Mouse (Mus musculus) kidney, embryonic 14.5 days (tissue): ENCODE results near the gene Ski. TPM values are rescaled to one million over a fixed set of nuclear protein-coding genes. Genes with fewer than 3 reads are reported as not detected.

Experiments
- ATAC-seq: fragments of 200-750 bp; cut with Nextera tagmentation; 2 replicates; pipeline ENCODE4 v1.8.0; 2017; ENCODE audit warnings: moderate number of reproducible peaks, mild to moderate bottlenecking, moderate TSS enrichment, moderate library complexity; ENCODE audit not compliant: low FRiP score, low TSS enrichment
- H3K27ac ChIP-seq: fragments of 300-500 bp; sonication (generic); 2 replicates; pipeline ENCODE4 v1.5.1; 2014; ENCODE audit warnings: low read depth, mild to moderate bottlenecking, low read length, moderate library complexity, mixed read lengths
- H3K27me3 ChIP-seq: fragments of 300-500 bp; sonication (generic); 2 replicates; pipeline ENCODE4 v1.6.1; 2014; ENCODE audit warnings: mild to moderate bottlenecking, low read length; ENCODE audit not compliant: control insufficient read depth, insufficient read depth
- H3K36me3 ChIP-seq: fragments of 300-500 bp; sonication (generic); 2 replicates; pipeline ENCODE4 v1.6.1; 2014; ENCODE audit warnings: low read length, mixed read lengths; ENCODE audit not compliant: control insufficient read depth, insufficient read depth
- H3K4me1 ChIP-seq: fragments of 300-500 bp; sonication (generic); 2 replicates; pipeline ENCODE4 v1.6.1; 2014; ENCODE audit warnings: low read length, mixed read lengths; ENCODE audit not compliant: control insufficient read depth, insufficient read depth
- H3K4me2 ChIP-seq: fragments of 300-500 bp; sonication (generic); replicated peaks from 2 replicates; pipeline ENCODE4 v1.6.1; 2014; ENCODE audit warnings: low read depth, mild to moderate bottlenecking, low read length
- H3K4me3 ChIP-seq: fragments of 300-500 bp; sonication (generic); 2 replicates; pipeline ENCODE4 v1.5.1; 2014; ENCODE audit warnings: mild to moderate bottlenecking, low read length
- H3K9ac ChIP-seq: fragments of 300-500 bp; sonication (generic); 2 replicates; pipeline ENCODE4 v1.6.1; 2014; ENCODE audit warnings: low read depth, mild to moderate bottlenecking, low read length, moderate library complexity
- H3K9me3 ChIP-seq: fragments of 300-500 bp; sonication (generic); 2 replicates; pipeline ENCODE4 v1.6.1; 2016; ENCODE audit warnings: low read length; ENCODE audit not compliant: control insufficient read depth
- whole genome bisulfite sequencing: fragments of 180-500 bp; shearing (Covaris S2); extraction: QIAGEN DNeasy Blood & Tissue Kit; methylation state at CpG from one replicate; pipeline ENCODE4 v1.1.7; 2014; 5-methylcytosine and 5-hydroxymethylcytosine counted together
- polyA plus RNA-seq: library from polyadenylated mRNA; unstranded; fragments of >200 nt; fragmentation: Nextera tagmentation; extraction: Ambion mirVana; gene quantifications from 2 replicates; pipeline ENCODE4 v1.2.1, GENCODE M21; 2014

The Ski gene
- polyA plus RNA-seq, 1 experiment from 2014 or later, result 24.5 TPM

GRCm38 (mm10) chr4:155223594-155224528, 1.5 kb upstream of the Ski start:
- Histone ChIP-seq H3K4me3 (peak overlapping the region; percentile 82), H3K4me1 (peaks cover 20% of the 10 kb centered on the region), H3K27ac (peak overlapping the region; percentile 96), H3K36me3 (no peaks in the 10 kb centered on the region), H3K9me3 (no peaks in the 10 kb centered on the region), H3K4me2 (peak overlapping the region; percentile 71), H3K9ac (peak overlapping the region; percentile 79), H3K27me3 (no peaks in the 10 kb centered on the region)
- ATAC-seq, result no peak
- 34% methylated on average over 19 of the region's 20 CpGs for WGBS

GRCm38 (mm10) chr4:155222841-155223593, 625 bp upstream of the Ski start:
- WGBS, result under 1% methylated on average over 64 of the region's 116 CpGs
- peaks cover 29% of the 10 kb centered on the region for H3K4me1 ChIP-seq
- peak overlapping the region; percentile 82 for H3K4me3 ChIP-seq
- no peaks in the 10 kb centered on the region for H3K36me3 ChIP-seq
- no peaks in the 10 kb centered on the region for H3K9me3 ChIP-seq
- peak overlapping the region; percentile 91 for H3K4me2 ChIP-seq
- H3K27me3 ChIP-seq, result no peaks in the 10 kb centered on the region
- peak overlapping the region; percentile 96 for H3K27ac ChIP-seq
- ATAC-seq, result peak; percentile 99
- H3K9ac ChIP-seq, result peak overlapping the region; percentile 94

GRCm38 (mm10) chr4:155221599-155222551, 517 bp downstream of the Ski start:
- peak overlapping the region; percentile 61; the same call in 1 of the 2 replicates for H3K27ac ChIP-seq
- peak overlapping the region; percentile 94 for H3K9ac ChIP-seq
- ATAC-seq, result no peak
- H3K4me2 ChIP-seq, result peak overlapping the region; percentile 91
- H3K4me3 ChIP-seq, result peak overlapping the region; percentile 82
- 0% methylated on average over 81 of the region's 93 CpGs for WGBS
- H3K27me3 ChIP-seq, result no peaks in the 10 kb centered on the region
- peaks cover 40% of the 10 kb centered on the region for H3K4me1 ChIP-seq
- H3K36me3 ChIP-seq, result no peaks in the 10 kb centered on the region
- no peaks in the 10 kb centered on the region for H3K9me3 ChIP-seq

- Histone ChIP-seq H3K4me2 (peak overlapping the region; percentile 91), H3K4me3 (peak overlapping the region; percentile 82), H3K36me3 (no peaks in the 10 kb centered on the region), H3K9ac (peak overlapping the region; percentile 94), H3K4me1 (peaks cover 48% of the 10 kb centered on the region), H3K9me3 (no peaks in the 10 kb centered on the region), H3K27ac (0 out of 2 replicates have a peak overlapping the region, but pooled peaks have one; percentile 61), H3K27me3 (no peaks in the 10 kb centered on the region)
- WGBS, result 2% methylated on average over 7 of the region's 7 CpGs
- no peak for ATAC-seq
These were observed 1.3 kb downstream of the Ski start for GRCm38 (mm10) chr4:155221106-155221505.

GRCm38 (mm10) chr4:155220213-155221100, 1.9 kb downstream of the Ski start:
- no peak overlapping the region for H3K27ac ChIP-seq
- no peaks in the 10 kb centered on the region for H3K36me3 ChIP-seq
- no peak for ATAC-seq
- H3K4me3 ChIP-seq, result peak overlapping the region; percentile 82
- H3K9ac ChIP-seq, result peak overlapping the region; percentile 94
- H3K4me2 ChIP-seq, result peak overlapping the region; percentile 91
- H3K4me1 ChIP-seq, result peaks cover 55% of the 10 kb centered on the region
- no peaks in the 10 kb centered on the region for H3K27me3 ChIP-seq
- H3K9me3 ChIP-seq, result no peaks in the 10 kb centered on the region
- 6% methylated on average over 14 of the region's 14 CpGs for WGBS

GRCm38 (mm10) chr4:155219271-155220212, 2.9 kb downstream of the Ski start:
- peak overlapping the region; percentile 82 for H3K4me3 ChIP-seq
- no peak for ATAC-seq
- peak overlapping the region; percentile 94 for H3K9ac ChIP-seq
- peak overlapping the region; percentile 91 for H3K4me2 ChIP-seq
- peaks cover 64% of the 10 kb centered on the region for H3K4me1 ChIP-seq
- H3K27me3 ChIP-seq, result no peaks in the 10 kb centered on the region
- no peaks in the 10 kb centered on the region for H3K36me3 ChIP-seq
- WGBS, result 37% methylated on average over 12 of the region's 12 CpGs
- no peaks in the 10 kb centered on the region for H3K9me3 ChIP-seq
- H3K27ac ChIP-seq, result no peak overlapping the region

- no peak for ATAC-seq
- Histone ChIP-seq H3K27ac (no peak overlapping the region), H3K4me2 (peak overlapping the region; percentile 91), H3K9me3 (no peaks in the 10 kb centered on the region), H3K4me1 (peaks cover 68% of the 10 kb centered on the region), H3K4me3 (peak overlapping the region; percentile 82; the same call in 1 of the 2 replicates), H3K36me3 (no peaks in the 10 kb centered on the region), H3K27me3 (no peaks in the 10 kb centered on the region), H3K9ac (peak overlapping the region; percentile 40; the same call in 1 of the 2 replicates)
- WGBS, result 64% methylated on average over 9 of the region's 9 CpGs
These were observed 4.2 kb downstream of the Ski start for GRCm38 (mm10) chr4:155218104-155218732.
